Mouse (Mus musculus) layer of hippocampus, adult 8-10 months (tissue): ENCODE results near the gene Zbtb1. TPM values are rescaled to one million over a fixed set of nuclear protein-coding genes. Genes with fewer than 3 reads are reported as not detected.
A peak's percentile ranks its signal among the peaks of the same experiment; 100 is the strongest.
"Not testable (repeated sequence)": the region's sequence is repeated elsewhere in the genome, so short reads cannot be mapped to it uniquely, and the experiment has no call there.

Experiments
- DNase-seq, 2 experiments: peaks; one replicate each; pipeline ENCODE4 v3.0.0; 2022; ENCODE audit warnings: low spot score in 2 of 2
- total RNA-seq, 4 experiments: library from RNA; stranded (reverse); gene quantifications; 2 replicates each; pipeline ENCODE4 v1.2.4; 2022

Zbtb1 gene
- total RNA-seq, 4 experiments from 2014 or later = 7.2 to 8.1 (median 7.5) TPM

- peak; percentile 99 to 100 for DNase-seq
Measured at GRCm38 (mm10) chr12:76403886-76404537, 33.9 kb downstream of the Zbtb1 start, which contains the start of gene Hspa2. TSS of gene Hspa2 (plus strand) at chr12:76404176.

- peak in 1 of 2 experiments; percentile 38 for DNase-seq
Measured at GRCm38 (mm10) chr12:76404836-76405182, 34.7 kb downstream of the Zbtb1 start.

DNA sequence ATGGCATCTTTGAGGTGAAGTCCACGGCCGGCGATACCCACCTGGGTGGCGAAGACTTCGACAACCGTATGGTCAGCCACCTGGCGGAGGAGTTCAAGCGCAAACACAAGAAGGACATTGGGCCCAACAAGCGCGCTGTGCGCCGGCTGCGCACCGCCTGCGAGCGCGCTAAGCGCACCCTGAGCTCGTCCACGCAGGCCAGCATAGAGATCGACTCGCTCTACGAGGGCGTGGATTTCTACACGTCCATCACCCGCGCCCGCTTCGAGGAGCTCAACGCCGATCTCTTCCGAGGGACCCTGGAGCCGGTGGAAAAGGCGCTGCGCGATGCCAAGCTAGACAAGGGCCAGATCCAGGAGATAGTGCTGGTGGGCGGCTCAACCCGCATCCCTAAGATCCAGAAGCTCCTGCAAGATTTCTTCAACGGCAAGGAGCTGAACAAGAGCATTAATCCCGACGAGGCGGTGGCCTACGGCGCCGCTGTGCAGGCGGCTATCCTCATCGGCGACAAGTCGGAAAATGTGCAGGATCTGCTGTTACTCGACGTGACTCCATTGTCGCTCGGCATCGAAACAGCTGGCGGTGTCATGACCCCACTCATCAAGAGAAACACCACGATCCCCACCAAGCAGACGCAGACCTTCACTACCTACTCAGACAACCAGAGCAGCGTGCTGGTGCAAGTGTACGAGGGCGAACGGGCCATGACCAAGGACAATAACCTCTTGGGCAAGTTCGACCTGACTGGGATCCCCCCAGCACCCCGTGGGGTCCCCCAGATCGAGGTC, 35.3 kb downstream of the Zbtb1 start:
- DNase-seq = peak; percentile 21 to 36

GRCm38 (mm10) chr12:76405971-76406370, 35.9 kb downstream of the Zbtb1 start:
- DNase-seq = no peak

- no peak for DNase-seq
Measured at GRCm38 (mm10) chr12:76407184-76407583, 37.1 kb downstream of the Zbtb1 start.

DNA sequence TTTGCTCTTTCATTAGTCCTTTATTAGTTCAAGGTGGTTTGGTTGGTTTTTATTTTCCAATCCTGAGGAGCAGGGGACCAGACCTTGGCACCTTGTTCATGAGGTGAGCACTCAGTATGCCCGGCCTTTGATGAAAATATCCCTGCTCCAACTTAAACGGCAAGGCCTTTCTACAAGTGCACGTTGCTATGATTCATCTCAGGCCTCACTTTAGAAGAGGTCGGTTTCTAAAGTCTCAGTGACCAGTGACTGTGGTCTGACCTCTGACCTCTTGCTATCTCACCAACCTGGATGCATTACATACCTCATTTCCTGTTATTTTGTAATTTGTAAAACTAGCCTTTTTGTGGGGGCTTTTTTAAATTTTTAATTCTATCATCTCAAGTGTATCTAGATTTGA, 39.1 kb downstream of the Zbtb1 start:
- no peak for DNase-seq

- no peak for DNase-seq
Measured at GRCm38 (mm10) chr12:76415383-76416010, 45.4 kb downstream of the Zbtb1 start.

DNA sequence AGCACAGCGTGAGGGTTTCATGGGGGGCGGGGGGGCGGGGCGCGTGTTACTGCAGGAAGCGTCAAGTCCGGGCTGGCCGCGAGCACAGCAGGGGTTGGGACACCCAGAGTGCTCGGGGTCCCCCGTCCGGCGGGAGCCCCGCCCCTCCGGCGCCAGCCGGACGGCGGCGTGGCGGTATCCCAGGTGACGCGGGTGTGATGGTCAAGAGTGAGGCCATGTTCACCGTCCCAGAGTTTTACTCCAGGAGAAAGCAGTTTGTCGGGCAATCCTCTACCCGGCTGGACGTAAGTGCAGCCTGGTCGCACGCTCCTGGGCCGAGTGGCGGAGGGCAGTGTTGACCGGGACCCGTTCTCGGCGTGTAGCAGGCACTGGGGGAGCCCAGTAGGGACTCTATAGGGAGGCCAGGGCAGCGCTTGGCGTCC, 47.4 kb downstream of the Zbtb1 start, which contains the start of gene Ppp1r36:
TSS of gene Ppp1r36 (plus strand) at position 106 of the 422 bp plus-strand sequence.
- no peak for DNase-seq

DNA sequence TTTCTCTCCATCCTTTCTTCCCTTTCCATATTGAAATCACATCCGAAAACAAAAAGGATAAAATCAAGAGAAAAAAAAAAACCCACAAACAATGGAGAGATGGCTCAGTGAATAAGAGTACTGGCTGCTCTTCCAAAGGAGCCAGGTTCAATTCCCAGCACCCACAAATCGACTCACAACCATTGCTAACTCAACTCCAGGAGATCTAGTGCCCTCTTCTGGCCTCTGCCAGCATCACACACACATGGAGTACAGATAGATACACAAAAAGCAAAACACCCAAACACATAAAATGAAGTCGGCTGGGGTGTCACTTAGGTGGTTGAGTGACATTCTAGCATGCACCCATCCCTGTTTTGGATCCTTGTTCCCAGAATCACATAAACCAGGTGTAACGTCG, 48.3 kb downstream of the Zbtb1 start:
- DNase-seq = no peak

DNA sequence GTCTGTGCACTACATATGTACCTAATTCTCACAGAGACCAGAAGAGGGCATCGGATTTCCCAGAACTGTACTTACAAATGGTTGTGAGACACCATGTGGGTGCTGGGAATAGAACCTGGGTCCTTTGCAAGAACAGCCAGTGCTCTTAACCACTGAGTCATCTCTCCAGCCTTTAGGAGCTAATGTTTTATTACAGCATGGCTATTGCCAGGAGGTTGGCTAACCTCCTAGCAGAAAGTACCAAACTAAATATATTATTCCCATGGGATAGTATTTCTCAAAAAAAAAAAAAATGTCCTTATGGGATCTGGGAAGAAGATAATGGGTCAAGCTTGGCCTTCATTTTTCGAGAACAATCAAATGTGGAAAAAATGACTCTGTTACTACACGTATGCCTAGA, 55.2 kb downstream of the Zbtb1 start:
- DNase-seq = no peak

DNA sequence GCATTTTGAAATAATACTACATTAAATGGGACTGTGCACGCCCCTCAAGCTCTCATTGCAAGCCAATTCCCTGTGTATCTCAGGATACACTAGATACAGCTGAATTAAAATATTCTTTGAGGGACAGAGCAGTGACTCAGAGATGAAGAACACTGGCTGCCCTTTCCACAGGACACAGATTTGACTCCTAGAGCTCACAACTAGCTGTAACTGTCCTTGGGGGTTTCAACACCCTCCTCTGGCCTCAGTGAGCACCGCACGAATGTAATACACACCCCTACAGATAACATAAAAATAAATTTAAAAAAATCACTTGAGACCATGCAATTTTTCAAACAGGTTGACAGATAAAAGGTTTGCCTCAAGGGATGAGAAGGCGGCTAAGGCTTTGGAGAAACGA, 57.5 kb downstream of the Zbtb1 start:
- DNase-seq = no peak

DNA sequence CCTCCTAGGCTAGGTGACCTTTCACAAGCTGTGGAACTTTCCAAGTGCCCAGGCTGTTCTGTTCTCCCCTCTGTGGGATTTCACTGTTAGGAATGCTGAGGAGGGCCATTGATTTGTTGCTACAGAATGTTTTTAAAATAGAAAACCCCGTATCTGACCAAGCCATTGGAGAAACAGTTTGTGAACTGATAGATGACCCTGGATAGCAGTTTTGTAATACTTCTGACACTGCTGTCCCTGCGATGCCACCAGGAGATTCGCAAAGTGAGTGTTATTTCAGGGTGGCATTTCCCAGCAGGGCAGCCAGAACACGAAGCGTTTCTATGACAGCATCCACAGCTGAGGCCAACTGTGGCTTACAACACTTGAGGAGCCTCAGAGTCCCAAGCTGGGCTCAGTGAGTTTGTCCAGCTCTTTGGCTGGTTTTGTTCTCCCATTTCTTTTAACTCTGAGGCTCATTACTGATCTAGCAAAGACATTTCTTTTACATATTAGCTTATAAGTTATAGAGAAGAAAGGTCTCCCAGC, 60.9 kb downstream of the Zbtb1 start:
- DNase-seq = peak in 1 of 2 experiments; percentile 25

- peak in 1 of 2 experiments; percentile 27 for DNase-seq
Measured at GRCm38 (mm10) chr12:76431431-76431830, 61.4 kb downstream of the Zbtb1 start.

DNA sequence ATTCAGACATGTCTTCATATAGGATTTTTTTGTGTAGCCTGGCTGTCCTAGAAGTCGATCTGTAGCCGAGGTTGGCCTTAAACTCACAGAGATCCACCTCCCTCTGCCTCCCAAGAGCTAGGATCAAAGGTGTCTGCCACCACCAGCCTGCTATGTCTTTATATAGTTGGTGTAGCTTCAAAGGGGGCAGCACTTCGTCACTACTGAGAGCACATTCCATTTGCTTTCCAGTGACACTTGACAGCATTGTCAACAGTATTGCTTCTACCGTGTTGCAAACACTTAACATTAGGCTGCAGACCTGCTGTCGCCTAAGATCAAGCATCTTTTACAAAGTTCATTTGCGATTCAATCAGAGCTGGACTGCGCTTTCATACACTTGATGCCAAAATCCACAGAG, 64.0 kb downstream of the Zbtb1 start:
- no peak for DNase-seq

GRCm38 (mm10) chr12:76435084-76435483, 65.0 kb downstream of the Zbtb1 start:
- no peak for DNase-seq

DNA sequence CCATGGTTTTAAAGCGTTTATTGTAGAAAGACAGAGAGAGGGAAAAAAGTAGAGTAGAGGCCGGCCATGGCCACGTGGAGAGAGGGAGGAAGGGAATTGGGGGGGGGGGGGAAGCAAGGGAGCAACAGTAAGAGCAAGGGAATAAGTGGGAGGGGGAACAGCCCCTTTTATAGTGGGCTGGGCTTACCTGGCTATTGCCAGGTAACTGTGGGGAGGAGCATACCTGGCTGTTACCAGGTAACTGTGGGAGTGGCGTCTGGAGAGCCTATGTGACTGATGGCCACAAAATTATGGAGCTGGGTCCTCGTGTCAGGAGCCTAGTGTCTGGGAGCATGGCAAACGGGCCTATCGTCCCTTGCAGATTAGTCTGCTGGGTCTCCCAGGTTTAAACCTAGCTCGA, 65.5 kb downstream of the Zbtb1 start:
- DNase-seq = no peak

DNA sequence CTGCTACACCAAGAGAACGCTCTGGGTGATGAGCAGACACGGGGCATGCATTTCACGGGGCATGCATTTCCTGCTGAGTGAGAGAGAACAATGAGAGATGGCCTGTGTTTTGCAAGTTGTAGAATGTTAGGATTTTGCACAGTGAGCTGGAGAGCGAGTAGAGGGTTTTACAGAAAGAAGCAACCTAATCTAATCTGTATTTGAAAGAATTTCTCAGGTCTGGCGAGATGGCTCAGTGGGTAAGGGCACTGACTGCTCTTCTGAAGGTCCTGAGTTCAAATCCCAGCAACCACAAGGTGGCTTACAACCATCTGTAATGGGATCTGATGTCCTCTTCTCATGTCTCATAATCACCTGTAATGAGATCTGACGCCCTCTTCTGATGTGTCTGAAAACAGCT, 73.4 kb downstream of the Zbtb1 start:
- DNase-seq = not testable (repeated sequence)

- DNase-seq = no peak
Measured at GRCm38 (mm10) chr12:76444359-76444772, 74.3 kb downstream of the Zbtb1 start.

GRCm38 (mm10) chr12:76444862-76445261, 74.8 kb downstream of the Zbtb1 start:
- DNase-seq = no peak

DNA sequence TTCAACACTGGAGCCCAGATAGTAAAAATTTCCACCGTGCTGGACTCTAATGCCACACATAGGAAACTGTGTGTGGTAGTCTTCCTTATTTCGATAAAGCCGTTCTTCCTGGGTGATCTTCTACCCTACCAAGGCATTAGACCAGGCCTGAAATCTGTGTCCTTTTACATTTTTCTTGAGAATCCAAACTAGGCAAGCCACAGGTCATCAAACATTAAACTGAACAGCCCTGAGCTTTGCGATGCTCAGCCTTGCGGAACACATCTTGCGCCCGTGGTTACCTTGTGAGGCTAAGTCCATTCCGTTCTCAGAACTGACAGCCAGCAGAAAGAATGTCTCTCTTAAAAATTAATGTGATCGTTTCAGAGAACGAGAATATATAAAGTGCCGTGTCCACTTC, 76.1 kb downstream of the Zbtb1 start:
- DNase-seq = no peak
